Mouse (Mus musculus): Measurements from ENCODE around the gene Ang.

GRCm38 (mm10) chr14:51143937-51144336 lies 53.0 kb downstream of the Ang start:
- TF ChIP-seq HCFC1 (IDR thresholded peaks at IDR 0.05; ENCODE audit: borderline replicate concordance, insufficient read depth, low read length): no peak
- no peak for TF ChIP-seq CHD2 (IDR thresholded peaks at IDR 0.05; ENCODE audit: low read depth, low read length)
- no peak for TF ChIP-seq ZNF384 (IDR thresholded peaks at IDR 0.05; ENCODE audit: low read depth, low read length)

Data from ES-E14 (cell line).